Mouse (Mus musculus) layer of hippocampus, adult 2 months (tissue): Measurements from ENCODE around the gene Taf6l. TPM values are rescaled to one million over a fixed set of nuclear protein-coding genes. Genes with fewer than 3 reads are reported as not detected.
"Not testable (repeated sequence)": the region's sequence is repeated elsewhere in the genome, so short reads cannot be mapped to it uniquely, and the experiment has no call there.

ENCODE experiments used
- DNase-seq, 2 experiments: peaks; one replicate each; pipeline ENCODE4 v3.0.0; 2022; ENCODE audit warnings: low spot score in 2 of 2
- H3K27ac ChIP-seq: fragments of 200-600 bp; 2 replicates; pipeline ENCODE4 v1.8.1; 2022
- H3K4me3 ChIP-seq: fragments of 200-600 bp; 2 replicates; pipeline ENCODE4 v1.8.1; 2022; ENCODE audit warnings: mild to moderate bottlenecking
- CTCF ChIP-seq: fragments of 200-600 bp; conservative IDR thresholded peaks from 2 replicates; pipeline ENCODE4 v1.8.1; 2022; ENCODE audit warnings: antibody characterized with exemption, mild to moderate bottlenecking, moderate library complexity
- total RNA-seq, 2 experiments: library from RNA; stranded (reverse); gene quantifications; 2 replicates each; pipeline ENCODE4 v1.2.3; 2021

The Taf6l gene
- total RNA-seq, 2 experiments from 2014 or later = 15.7 to 18.4 TPM

DNA sequence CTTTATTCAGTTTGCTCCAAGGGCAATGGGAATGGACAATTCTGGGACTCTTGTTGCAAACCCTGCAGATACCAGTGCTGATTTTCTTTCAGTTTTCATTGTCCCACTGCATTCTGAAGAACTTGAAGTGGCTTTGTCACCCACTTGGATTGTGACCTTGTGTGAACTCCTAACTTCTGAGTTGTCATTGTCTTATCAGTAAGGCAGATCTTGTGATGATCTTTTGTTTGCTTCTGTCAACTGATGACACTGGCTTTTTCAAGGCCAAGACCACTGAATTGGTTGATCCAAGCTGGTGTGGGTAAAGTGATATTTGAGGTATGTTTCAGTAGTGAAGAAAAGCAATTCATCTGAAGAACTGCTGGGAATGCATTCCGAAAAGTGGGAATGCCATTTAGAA lies 40.8 kb downstream of the Taf6l start:
- Histone ChIP-seq H3K4me3 (no peak overlapping the region), H3K27ac (no peak overlapping the region)
- no peak for TF ChIP-seq CTCF
- DNase-seq = no peak

DNA sequence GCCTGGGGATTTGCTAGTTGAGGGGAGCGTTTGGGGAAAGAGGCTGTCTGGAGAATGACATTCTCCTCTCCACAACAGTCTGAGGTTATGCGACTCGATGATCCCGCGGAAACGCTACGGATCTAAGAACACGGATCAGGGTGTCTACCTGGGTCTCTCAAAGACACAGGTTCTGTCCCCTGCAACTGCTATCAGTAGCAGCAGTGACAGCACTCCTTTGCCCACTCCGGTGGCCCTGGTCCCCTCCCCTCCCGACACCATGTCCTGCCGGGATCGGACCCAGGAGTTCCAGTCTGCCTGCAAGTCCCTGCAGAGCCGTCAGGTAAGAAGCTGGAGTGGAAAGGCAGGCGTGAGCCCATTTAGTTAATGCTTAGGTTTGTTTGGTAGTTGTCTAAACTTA lies 44.0 kb downstream of the Taf6l start:
- DNase-seq = no peak
- TF ChIP-seq CTCF = no peak
- H3K27ac ChIP-seq = peak overlapping the region; percentile 96
- peak overlapping the region; percentile 97 for H3K4me3 ChIP-seq

DNA sequence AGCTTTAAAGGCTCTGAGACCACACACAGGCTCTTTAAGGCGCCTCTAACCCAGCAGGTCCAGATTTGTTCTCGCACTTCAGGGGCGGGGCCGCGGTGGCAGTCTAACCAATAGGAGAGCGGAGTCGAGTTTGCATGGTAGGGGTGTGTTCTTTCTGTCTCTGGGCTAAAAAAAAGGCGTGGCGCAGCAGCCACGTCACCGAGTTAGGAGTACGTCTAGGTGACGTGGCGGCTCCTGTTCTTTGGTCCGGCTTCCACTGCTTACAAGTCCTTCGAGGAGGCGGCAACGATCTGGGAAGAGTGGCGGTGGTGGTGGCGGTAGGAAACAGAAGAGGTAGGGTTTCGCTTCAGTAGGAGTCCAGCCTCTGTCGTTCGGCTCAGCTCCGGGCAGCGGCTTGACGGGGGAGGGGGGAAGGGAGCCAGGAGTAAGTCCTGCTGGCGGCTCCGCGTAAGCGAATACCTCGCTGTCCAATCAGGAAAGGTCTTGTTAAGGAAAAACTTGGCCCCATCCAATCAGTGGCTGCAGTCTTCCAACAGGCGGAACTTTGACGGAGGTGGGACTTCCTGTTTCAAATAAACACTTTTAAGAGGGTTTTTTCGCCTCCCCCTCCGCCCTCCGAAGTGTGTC lies 44.9 kb downstream of the Taf6l start, which contains the start of gene Stx5a:
Gene Stx5a (plus strand): TSS at position 171 of the 627 bp plus-strand sequence.
- peak; percentile 92 to 96 for DNase-seq
- Histone ChIP-seq H3K4me3 (peak within 1 kb of the TSS; percentile 97), H3K27ac (peak within 1 kb of the TSS; percentile 96)
- peak; percentile 57 for TF ChIP-seq CTCF

DNA sequence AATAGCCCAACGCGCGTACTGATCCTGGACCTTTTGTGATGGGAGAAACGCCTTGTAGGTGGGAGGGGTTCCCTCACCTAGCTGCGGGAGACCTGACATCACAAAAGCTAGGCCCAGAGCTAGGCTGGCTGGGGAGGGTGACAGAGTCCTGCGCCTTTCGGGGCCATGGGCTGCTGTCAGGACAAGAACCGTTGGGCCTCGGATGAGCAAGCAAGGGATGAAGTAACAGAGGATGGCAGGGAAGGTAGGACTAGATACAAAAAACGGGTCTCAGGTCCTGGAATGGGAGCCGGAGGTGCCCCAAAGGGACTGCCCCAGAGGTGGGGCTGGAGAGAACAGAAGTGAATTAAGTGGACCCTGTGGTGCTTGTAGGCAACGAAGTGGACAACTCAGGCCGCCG lies 45.6 kb downstream of the Taf6l start, which contains the start of gene 1700092M07Rik:
Gene 1700092M07Rik (plus strand): TSS at position 116 of the 400 bp plus-strand sequence.
- Histone ChIP-seq H3K27ac (peak within 1 kb of the TSS; percentile 96), H3K4me3 (peak within 1 kb of the TSS; percentile 97)
- DNase-seq = no peak
- no peak for TF ChIP-seq CTCF

DNA sequence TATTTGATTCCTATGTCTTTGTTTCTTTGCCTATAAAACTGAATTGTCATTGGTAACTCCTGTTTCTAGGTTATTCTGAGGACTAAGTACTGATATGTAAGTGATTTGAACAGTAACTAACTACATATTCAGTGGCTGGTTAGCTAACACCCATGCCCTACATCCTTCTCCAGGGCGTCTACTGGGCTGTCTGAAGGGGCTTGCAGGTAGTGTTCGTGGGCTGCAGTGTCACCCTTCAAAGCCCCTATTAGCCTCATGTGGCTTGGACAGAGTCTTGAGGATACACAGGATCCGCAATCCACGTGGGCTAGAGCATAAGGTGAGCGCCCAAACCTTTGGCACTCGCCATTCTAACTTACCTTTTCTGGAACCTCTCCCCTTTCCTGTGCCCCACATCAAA lies 46.6 kb downstream of the Taf6l start:
- no peak overlapping the region for H3K4me3 ChIP-seq
- DNase-seq = no peak
- no peak for TF ChIP-seq CTCF
- H3K27ac ChIP-seq = no peak overlapping the region

DNA sequence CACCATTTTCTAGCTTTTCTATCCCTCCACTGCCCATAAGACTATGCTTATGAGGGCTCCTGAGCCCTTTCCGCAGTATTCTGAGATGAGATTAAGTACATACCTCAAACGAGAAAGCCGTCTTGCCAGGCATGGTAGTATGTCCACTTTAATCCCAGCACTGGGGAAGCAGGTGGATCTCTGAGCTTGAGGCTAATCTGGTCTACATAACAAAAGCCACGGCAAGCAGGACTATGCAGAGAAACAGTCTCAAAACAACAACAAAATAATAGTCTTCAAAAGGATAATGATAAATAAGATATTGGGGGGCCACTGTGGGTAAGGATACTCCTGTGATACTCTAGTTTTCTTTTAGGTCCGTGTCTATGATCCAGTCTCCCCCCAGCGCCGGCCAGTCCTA lies 47.3 kb downstream of the Taf6l start:
- H3K27ac ChIP-seq = no peak overlapping the region
- no peak overlapping the region for H3K4me3 ChIP-seq
- TF ChIP-seq CTCF = no peak
- DNase-seq = no peak

DNA sequence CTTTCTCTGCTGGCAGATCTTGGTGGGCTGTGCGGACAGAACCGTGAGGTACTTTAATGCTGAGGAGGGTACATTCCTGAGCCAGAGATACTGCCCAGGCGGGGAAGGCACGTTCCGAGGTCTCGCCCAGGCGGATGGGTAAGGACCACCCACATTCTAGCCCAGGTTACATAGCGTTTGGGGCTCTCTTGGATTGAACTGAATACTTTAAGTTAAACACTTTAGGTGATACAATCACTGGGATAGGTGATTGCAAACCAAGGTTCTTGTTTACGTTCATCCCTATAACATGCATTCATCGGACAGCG lies 50.1 kb downstream of the Taf6l start:
- peak overlapping the region; percentile 77 for H3K4me3 ChIP-seq
- peak overlapping the region; percentile 90 for H3K27ac ChIP-seq
- no peak for DNase-seq
- TF ChIP-seq CTCF = no peak

DNA sequence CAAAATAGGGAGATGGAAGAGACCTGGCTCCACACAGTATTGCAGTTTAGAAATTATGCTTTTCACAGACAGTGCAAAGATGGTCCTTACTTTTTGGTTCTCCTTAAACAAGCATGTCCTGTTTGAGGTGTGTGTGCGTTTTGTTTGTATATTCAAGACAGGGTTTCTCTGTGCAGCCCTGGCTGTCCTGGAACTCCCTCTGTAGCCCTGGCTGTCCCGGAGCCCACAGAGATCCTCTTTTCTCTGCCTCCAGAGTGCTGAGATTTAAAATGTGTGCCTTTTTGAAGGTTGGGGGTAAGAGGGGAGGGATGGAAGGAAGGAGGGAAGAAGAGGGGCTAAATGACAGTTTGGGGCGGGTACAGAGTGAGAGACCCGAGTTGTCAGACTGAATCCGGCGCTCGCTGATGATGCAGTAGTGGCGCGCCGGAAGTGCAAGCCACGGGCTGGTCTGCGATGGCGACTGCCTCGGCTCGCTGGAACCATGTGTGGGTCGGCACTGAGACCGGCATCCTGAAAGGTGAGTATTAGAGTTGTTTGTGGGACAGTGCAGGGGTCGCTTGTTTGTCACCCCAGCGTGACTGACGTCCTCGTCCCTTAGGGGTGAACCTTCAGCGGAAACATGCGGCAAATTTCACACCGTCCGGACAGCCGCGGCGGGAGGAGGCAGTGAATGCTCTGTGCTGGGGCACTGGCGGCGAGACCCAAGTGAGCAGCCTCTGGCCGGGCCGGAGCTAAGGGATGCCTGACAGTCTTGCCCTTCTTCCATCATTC lies 50.6 kb downstream of the Taf6l start, which contains the start of gene Wdr74:
Gene Wdr74 (plus strand): TSS at position 439 of the 771 bp plus-strand sequence.
- Histone ChIP-seq H3K4me3 (peak within 1 kb of the TSS; percentile 77), H3K27ac (peak within 1 kb of the TSS; percentile 90)
- peak; percentile 90 to 95 for DNase-seq
- TF ChIP-seq CTCF = no peak

DNA sequence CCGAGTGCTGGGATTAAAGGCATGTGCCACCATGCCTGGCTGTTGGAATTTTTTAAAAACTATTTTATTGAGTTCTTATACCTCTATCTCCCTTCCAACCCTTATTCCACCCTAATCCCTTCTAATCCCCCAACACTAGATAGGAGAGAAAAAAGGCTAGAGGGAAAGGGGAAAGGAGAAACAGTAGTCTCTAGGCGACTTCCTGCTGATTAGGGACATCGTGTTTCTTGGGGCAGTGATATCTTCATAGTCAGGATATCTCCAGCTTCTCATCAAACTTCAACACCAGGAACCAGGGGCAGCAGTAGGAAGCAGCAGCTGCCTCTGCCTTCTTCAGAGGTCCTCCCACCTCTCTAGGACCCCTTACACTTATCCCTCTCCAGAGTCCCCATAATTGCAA lies 51.9 kb downstream of the Taf6l start:
- DNase-seq = no peak
- Histone ChIP-seq H3K4me3 (no peak overlapping the region), H3K27ac (no peak overlapping the region)
- no peak for TF ChIP-seq CTCF

DNA sequence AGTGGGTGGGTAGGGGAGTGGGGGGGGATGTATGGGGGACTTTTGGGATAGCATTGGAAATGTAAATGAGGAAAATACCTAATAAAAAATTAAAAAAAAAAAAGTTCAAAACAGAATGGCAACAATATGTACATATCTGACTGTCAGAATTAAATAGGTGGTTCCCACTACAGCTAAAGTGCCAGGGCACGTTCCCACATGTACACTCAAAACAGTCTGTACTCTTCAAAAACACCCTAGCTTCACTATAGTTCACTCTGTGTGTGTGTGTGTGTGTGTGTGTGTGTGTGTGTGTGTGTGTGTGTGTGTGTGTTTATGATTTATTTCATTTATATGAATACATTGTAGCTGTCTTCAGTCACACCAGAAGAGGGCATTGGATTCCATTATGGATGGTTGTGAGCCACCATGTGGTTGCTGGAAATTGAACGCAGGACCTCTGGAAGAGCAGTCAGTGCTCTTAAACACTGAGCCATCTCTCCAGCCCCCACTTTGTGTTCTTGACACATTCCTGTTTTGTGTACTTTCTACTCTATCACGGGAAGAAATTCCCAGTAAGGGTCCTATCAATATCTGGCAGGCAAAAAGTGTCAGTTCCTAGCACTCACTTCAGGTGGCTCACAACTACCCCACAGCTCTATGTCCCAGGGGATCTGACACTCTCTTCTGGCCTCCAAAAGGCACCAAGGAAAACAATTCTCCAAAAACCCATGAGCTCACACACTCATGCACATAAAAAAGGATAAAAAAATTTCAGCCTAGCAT lies 57.7 kb downstream of the Taf6l start:
- not testable (repeated sequence) for H3K4me3 ChIP-seq, H3K27ac ChIP-seq, DNase-seq

DNA sequence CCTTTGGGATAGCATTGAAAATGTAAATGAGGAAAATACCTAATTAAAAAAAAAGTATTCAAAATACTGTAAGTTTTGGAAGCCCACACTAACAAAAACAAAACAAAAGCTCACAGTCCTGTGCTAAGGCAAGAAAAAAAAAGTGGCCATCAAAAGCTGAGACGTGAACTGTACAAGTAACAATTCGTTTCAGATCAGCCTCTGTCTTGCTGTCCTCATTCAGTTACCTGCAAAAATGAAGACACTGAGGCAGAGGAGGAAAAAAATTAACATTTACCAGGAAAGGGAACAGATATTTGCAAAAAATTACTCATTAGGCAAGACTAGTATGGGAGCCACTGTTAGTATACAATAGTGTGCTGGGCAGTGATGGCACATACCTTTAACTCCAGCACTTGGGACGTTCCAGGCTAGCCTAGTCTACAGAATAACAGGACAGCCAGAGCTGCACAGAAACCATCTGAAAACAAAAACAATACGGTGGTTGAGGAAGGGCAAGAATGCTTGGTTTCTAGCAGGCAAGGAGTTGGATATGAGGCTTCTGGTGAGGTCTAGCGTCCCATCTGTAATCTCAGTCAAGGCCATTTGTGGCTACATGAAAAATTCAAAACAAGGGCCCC lies 58.6 kb downstream of the Taf6l start:
- no peak for DNase-seq
- no peak for TF ChIP-seq CTCF
- Histone ChIP-seq H3K27ac (no peak overlapping the region), H3K4me3 (no peak overlapping the region)

DNA sequence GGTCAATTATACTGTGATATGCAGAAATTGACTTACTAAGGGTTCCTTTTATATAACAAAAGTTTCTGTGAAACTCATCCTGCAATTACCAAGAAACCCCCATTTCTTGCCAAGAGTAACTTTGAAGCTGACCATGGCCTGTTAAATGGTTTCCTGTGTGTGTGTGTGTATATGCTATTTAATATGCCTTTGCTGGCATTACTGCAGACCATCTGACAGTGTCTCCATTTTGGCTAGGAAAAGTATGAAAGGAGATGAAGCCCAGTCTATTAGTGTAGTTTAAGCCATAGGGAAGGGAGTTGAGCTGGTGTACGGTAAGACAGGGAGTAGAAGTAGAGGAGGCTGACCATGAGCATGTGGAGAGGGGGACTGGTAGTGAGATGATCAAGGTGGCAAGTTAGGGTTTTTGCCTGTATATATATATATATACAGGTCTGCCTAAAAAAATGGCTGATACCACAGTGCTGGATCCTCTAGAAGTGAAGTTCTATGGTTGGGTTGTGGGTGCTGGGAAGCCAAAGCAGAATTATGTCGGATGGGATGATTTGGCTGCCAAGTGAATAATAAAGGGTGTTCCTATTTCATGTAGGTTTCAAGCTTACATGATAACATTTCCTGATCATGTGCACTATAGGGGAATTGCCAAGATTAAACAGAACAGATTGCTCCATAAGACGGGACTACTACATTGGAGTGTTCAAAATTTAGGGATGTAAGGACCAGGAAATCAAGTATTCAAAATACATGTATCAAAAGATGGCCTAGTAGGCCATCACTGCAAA lies 59.4 kb downstream of the Taf6l start:
- TF ChIP-seq CTCF = no peak
- Histone ChIP-seq H3K4me3 (no peak overlapping the region), H3K27ac (no peak overlapping the region)
- DNase-seq = no peak
